Mouse (Mus musculus) hindbrain, embryonic 16.5 days (tissue): ENCODE measurements around the gene Prdm1. TPM values are rescaled to one million over a fixed set of nuclear protein-coding genes. Genes with fewer than 3 reads are reported as not detected.

Experiments used
- ATAC-seq: fragments of 200-750 bp; cut with Nextera tagmentation; 2 replicates; pipeline ENCODE4 v1.8.0; 2017; ENCODE audit warnings: moderate TSS enrichment, moderate library complexity
- H3K27ac ChIP-seq: fragments of 300-500 bp; sonication (generic); 2 replicates; pipeline ENCODE4 v1.5.1; 2014; ENCODE audit warnings: low read depth, mild to moderate bottlenecking, control low read depth, low read length, moderate library complexity
- H3K27me3 ChIP-seq: fragments of 300-500 bp; sonication (generic); replicated peaks from 2 replicates; pipeline ENCODE4 v1.6.1; 2014; ENCODE audit warnings: low read length; ENCODE audit not compliant: control insufficient read depth, insufficient read depth
- H3K36me3 ChIP-seq: fragments of 300-500 bp; sonication (generic); 2 replicates; pipeline ENCODE4 v1.6.1; 2014; ENCODE audit warnings: mild to moderate bottlenecking, low read length, moderate library complexity, mixed read lengths; ENCODE audit not compliant: control insufficient read depth, insufficient read depth
- H3K4me1 ChIP-seq: fragments of 300-500 bp; sonication (generic); 2 replicates; pipeline ENCODE4 v1.6.1; 2014; ENCODE audit warnings: low read depth, low read length; ENCODE audit not compliant: control insufficient read depth, insufficient read depth
- H3K4me2 ChIP-seq: fragments of 300-500 bp; sonication (generic); 2 replicates; pipeline ENCODE4 v1.6.1; 2014; ENCODE audit warnings: mild to moderate bottlenecking, low read length, control low read depth, moderate library complexity
- H3K4me3 ChIP-seq: fragments of 300-500 bp; sonication (generic); 2 replicates; pipeline ENCODE4 v1.5.1; 2014; ENCODE audit warnings: mild to moderate bottlenecking, low read length, control low read depth, moderate library complexity
- H3K9ac ChIP-seq: fragments of 300-500 bp; sonication (generic); 2 replicates; pipeline ENCODE4 v1.6.1; 2014; ENCODE audit warnings: low read depth, mild to moderate bottlenecking, control low read depth, low read length, moderate library complexity
- H3K9me3 ChIP-seq: fragments of 300-500 bp; sonication (generic); 2 replicates; pipeline ENCODE4 v1.6.1; 2014; ENCODE audit warnings: mild to moderate bottlenecking, low read length, moderate library complexity; ENCODE audit not compliant: control insufficient read depth
- WGBS: fragments of 180-500 bp; shearing (Covaris S2); extraction: QIAGEN DNeasy Blood & Tissue Kit; methylation state at CpG from one replicate; pipeline ENCODE4 v1.1.7; 2014; 5-methylcytosine and 5-hydroxymethylcytosine counted together
- polyA plus RNA-seq: library from polyadenylated mRNA; unstranded; fragments of >200 nt; fragmentation: Nextera tagmentation; extraction: Ambion mirVana; gene quantifications from 2 replicates; pipeline ENCODE4 v1.2.1, GENCODE M21; 2015

The Prdm1 gene
- polyA plus RNA-seq, 1 experiment from 2014 or later = 0.36 TPM

DNA sequence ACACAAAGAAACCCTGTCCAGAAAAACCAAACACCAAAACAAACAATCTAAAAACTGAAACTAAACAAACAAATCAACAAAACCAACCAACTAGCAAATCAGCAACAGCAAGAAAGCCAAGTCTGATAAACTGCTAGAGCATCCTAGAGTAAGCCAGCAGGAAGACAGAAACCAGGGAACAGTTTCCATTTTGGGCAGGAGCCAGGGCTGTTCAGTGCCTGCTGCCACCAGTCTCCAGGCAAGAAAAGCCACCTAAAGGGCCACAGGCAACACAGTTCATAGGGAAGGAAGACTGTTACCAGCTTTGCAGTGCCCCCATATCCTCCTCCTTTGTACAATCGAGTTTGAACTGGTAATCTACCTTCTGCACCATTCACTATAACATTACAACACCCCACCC lies 106.4 kb downstream of the Prdm1 start:
- no peak overlapping the region for H3K9ac ChIP-seq
- H3K27me3 ChIP-seq = no peaks in the 10 kb centered on the region
- WGBS = 64% methylated on average over 1 of the region's 1 CpGs

GRCm38 (mm10) chr10:44420211-44420610 lies 108.1 kb downstream of the Prdm1 start:
- no peak for ATAC-seq
- Histone ChIP-seq H3K4me3 (no peak overlapping the region), H3K4me1 (no peaks in the 10 kb centered on the region), H3K9me3 (no peaks in the 10 kb centered on the region), H3K4me2 (no peak overlapping the region), H3K9ac (no peak overlapping the region), H3K27me3 (no peaks in the 10 kb centered on the region), H3K27ac (no peak overlapping the region), H3K36me3 (no peaks in the 10 kb centered on the region)
- WGBS = 85% methylated on average over 3 of the region's 3 CpGs

More for the DNA sequence above, 106.4 kb downstream of the Prdm1 start:
- Histone ChIP-seq H3K36me3 (no peaks in the 10 kb centered on the region), H3K4me1 (no peaks in the 10 kb centered on the region), H3K4me3 (no peak overlapping the region), H3K27ac (no peak overlapping the region), H3K4me2 (no peak overlapping the region), H3K9me3 (no peaks in the 10 kb centered on the region)
- ATAC-seq = no peak

GRCm38 (mm10) chr10:44418901-44419300 lies 109.4 kb downstream of the Prdm1 start:
- ATAC-seq = no peak
- no peak overlapping the region for H3K4me3 ChIP-seq
- WGBS = 71% methylated on average over 2 of the region's 2 CpGs
- H3K4me2 ChIP-seq = no peak overlapping the region
- H3K36me3 ChIP-seq = no peaks in the 10 kb centered on the region
- no peaks in the 10 kb centered on the region for H3K4me1 ChIP-seq
- no peak overlapping the region for H3K27ac ChIP-seq
- no peaks in the 10 kb centered on the region for H3K27me3 ChIP-seq
- H3K9ac ChIP-seq = no peak overlapping the region
- no peaks in the 10 kb centered on the region for H3K9me3 ChIP-seq

- Histone ChIP-seq H3K9ac (no peak overlapping the region), H3K9me3 (no peaks in the 10 kb centered on the region), H3K27ac (no peak overlapping the region), H3K36me3 (no peaks in the 10 kb centered on the region), H3K27me3 (no peaks in the 10 kb centered on the region), H3K4me3 (no peak overlapping the region), H3K4me2 (no peak overlapping the region), H3K4me1 (no peaks in the 10 kb centered on the region)
- ATAC-seq = no peak
- 87% methylated on average over 3 of the region's 3 CpGs for WGBS
These were observed 112.7 kb downstream of the Prdm1 start for GRCm38 (mm10) chr10:44415576-44415975.

GRCm38 (mm10) chr10:44409958-44410357 lies 118.3 kb downstream of the Prdm1 start:
- Histone ChIP-seq H3K4me3 (no peak overlapping the region), H3K27me3 (no peaks in the 10 kb centered on the region), H3K4me2 (no peak overlapping the region), H3K4me1 (no peaks in the 10 kb centered on the region), H3K9me3 (no peaks in the 10 kb centered on the region; the same call in 1 of the 2 replicates), H3K36me3 (no peaks in the 10 kb centered on the region), H3K27ac (no peak overlapping the region), H3K9ac (no peak overlapping the region)
- ATAC-seq = no peak
- WGBS = 92% methylated on average over 11 of the region's 11 CpGs

DNA sequence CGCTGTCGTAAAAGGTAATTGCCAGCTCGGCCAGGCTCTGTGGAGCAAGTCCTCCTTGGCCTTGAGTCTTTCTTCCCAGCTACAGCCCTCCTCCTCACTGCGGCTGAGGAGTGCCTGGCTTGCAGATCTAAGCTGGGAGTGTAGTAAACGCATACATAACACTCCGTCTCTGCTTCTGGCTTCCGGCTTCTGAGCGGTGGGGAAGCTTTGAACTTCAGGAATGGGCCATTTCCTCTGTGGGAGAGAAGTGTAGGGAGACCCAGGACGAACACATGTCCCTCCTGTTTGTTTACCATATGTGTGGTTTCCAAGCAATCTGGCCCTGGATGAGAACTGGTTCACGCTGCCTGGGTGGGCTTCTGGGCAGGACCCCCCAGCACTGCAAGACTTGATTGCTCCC lies 119.2 kb downstream of the Prdm1 start:
- H3K9ac ChIP-seq = no peak overlapping the region
- no peak overlapping the region for H3K4me3 ChIP-seq
- no peak for ATAC-seq
- no peaks in the 10 kb centered on the region for H3K4me1 ChIP-seq
- H3K27ac ChIP-seq = no peak overlapping the region
- H3K4me2 ChIP-seq = no peak overlapping the region
- H3K9me3 ChIP-seq = no peaks in the 10 kb centered on the region; the same call in 1 of the 2 replicates
- H3K27me3 ChIP-seq = no peaks in the 10 kb centered on the region
- H3K36me3 ChIP-seq = no peaks in the 10 kb centered on the region
- 81% methylated on average over 10 of the region's 10 CpGs for WGBS

DNA sequence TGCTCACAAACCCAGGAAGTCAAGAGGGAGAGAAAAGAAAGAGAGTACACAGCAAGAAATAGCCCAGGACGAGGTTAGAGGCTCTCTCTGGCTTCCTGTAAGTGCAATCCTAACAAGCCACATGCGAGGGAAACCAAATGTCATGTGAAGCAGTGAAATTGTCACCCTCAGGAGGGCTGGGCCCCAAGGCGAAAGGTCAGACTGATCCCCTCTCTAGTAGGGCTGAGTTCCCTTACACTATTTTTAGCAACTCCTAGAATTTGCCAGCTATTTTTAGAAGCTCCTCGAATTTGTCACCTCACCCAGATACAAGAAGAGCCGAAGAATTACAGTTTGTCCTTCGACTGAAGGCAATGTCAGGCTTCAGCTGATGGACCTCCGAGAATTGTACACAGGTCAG lies 124.9 kb downstream of the Prdm1 start:
- Histone ChIP-seq H3K36me3 (no peaks in the 10 kb centered on the region), H3K4me2 (no peak overlapping the region)
- no peak for ATAC-seq

DNA sequence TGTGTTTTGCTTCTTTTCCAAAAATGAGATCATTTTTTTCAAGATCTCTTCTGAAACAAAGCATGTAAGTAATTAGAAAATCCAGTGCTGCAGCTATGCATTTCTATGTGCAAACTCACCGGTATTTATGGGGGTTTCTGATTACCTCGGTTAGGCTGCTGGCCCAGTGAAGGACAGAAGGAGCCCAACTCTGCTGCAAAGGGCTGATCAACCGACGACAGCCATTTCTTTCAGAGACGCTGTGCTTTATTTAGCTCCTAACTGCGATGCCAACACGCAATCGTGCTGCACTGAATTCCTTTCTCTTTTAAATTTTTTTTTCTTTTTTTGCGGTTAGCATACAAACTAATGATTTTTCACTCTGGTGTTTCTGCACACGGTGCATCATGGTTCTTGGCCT lies 126.7 kb downstream of the Prdm1 start:
- Histone ChIP-seq H3K27me3 (no peaks in the 10 kb centered on the region), H3K9me3 (no peaks in the 10 kb centered on the region), H3K27ac (no peak overlapping the region), H3K9ac (no peak overlapping the region), H3K4me1 (no peaks in the 10 kb centered on the region), H3K4me2 (no peak overlapping the region), H3K36me3 (no peaks in the 10 kb centered on the region), H3K4me3 (no peak overlapping the region)
- WGBS = 77% methylated on average over 10 of the region's 10 CpGs
- ATAC-seq = no peak

More for the DNA sequence above, 124.9 kb downstream of the Prdm1 start:
- no peaks in the 10 kb centered on the region; the same call in 1 of the 2 replicates for H3K9me3 ChIP-seq
- WGBS = 79% methylated on average over 7 of the region's 7 CpGs
- no peaks in the 10 kb centered on the region for H3K4me1 ChIP-seq
- H3K4me3 ChIP-seq = no peak overlapping the region
- H3K27me3 ChIP-seq = no peaks in the 10 kb centered on the region
- no peak overlapping the region for H3K9ac ChIP-seq
- no peak overlapping the region for H3K27ac ChIP-seq

DNA sequence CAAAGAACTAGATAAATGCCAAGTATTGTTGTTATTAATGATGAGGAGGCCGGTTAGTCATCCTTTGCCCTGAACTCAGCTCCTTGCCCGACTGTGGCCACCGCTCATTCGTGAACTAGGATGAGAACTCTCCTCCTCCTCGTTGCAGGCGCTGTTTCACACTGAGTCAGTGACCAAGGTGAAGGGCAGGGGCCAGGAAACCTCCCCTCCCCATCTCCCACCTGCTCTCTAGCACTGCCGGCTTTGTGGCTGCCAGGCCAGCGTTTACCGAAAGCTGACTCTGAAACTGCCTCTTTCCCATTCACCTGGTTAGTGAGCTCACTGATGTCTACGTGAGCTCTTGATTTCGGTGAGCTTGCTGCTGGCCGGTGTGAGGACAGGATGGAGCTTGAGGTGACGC lies 127.7 kb downstream of the Prdm1 start:
- WGBS = 68% methylated on average over 13 of the region's 13 CpGs
- H3K36me3 ChIP-seq = no peaks in the 10 kb centered on the region
- H3K9ac ChIP-seq = no peak overlapping the region
- no peaks in the 10 kb centered on the region for H3K27me3 ChIP-seq
- H3K4me3 ChIP-seq = no peak overlapping the region
- no peak for ATAC-seq
- no peaks in the 10 kb centered on the region for H3K9me3 ChIP-seq
- no peak overlapping the region for H3K4me2 ChIP-seq
- no peak overlapping the region for H3K27ac ChIP-seq
- H3K4me1 ChIP-seq = no peaks in the 10 kb centered on the region

DNA sequence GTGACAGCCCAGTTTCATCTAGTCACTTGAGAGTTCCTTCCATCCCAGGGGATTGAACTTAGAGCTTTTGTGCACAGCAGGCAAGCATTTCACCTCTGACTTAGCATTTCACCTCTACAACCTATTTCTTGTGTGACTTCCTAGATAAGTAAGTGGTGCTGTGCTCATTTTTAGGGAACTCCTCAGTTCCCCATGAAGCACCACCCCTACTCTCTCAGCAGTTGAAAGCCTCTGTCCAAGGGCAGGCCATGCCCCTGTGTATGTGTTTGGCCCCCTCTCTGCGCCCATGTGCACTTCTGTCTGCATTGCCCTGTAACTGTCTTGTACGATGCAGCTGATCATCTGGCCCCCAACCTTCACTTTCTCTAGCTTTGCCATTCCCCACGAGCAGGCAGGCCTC lies 128.2 kb downstream of the Prdm1 start:
- 65% methylated on average over 3 of the region's 3 CpGs for WGBS
- no peak for ATAC-seq
- Histone ChIP-seq H3K27me3 (no peaks in the 10 kb centered on the region), H3K9ac (no peak overlapping the region), H3K4me2 (no peak overlapping the region), H3K27ac (no peak overlapping the region), H3K4me1 (no peaks in the 10 kb centered on the region), H3K4me3 (no peak overlapping the region), H3K9me3 (no peaks in the 10 kb centered on the region), H3K36me3 (no peaks in the 10 kb centered on the region)
